Mouse (Mus musculus): ENCODE data around the gene Nrap. TPM values are rescaled to one million over a fixed set of nuclear protein-coding genes. Genes with fewer than 3 reads are reported as not detected.

Gene Nrap
- polyA plus RNA-seq, 1 experiment from 2014 or later = 0.07 TPM

DNA sequence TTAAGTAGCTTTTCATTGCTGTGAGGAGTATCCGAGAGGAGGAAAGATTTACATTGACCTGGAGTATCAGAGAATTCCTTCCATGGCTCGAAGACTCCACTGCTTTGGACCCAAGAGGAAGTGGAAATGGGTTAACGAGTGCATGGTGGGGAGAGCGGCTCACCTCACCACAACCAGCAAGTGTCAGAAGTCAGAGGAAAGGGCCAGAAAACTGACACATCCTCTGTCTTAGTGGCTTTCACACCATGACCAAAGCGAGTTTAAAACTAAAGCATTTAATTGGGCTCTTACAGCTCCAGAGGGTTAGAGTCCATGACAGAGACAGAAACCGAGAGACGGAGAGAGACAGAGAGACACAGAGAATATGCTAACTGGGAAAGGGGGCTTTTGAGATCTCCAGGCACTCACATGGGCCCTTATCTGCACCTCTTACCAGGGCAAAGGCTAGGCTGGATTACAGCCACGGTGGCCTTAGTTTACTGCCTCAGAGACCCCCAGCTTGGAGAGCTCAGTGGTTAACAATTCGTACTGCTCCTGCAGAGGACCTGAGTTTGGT, 3.6 kb upstream of the Nrap start:
- H3K27me3 ChIP-seq (replicated peaks; ENCODE audit: low read depth, poor library complexity, severe bottlenecking) = peaks cover 40% of the 10 kb centered on the region
- no peaks in the 10 kb centered on the region for H3K36me3 ChIP-seq (replicated peaks)
- no peak overlapping the region for H3K4me3 ChIP-seq
- peaks cover 29% of the 10 kb centered on the region for H3K4me1 ChIP-seq
- 86% methylated on average over 9 of the region's 9 CpGs for WGBS
- H3K27ac ChIP-seq (replicated peaks) = 0 out of 2 replicates have a peak overlapping the region, but pooled peaks have one; percentile 24
- no peaks in the 10 kb centered on the region for H3K9me3 ChIP-seq
- no peak for DNase-seq (ENCODE audit: low spot score)

DNA sequence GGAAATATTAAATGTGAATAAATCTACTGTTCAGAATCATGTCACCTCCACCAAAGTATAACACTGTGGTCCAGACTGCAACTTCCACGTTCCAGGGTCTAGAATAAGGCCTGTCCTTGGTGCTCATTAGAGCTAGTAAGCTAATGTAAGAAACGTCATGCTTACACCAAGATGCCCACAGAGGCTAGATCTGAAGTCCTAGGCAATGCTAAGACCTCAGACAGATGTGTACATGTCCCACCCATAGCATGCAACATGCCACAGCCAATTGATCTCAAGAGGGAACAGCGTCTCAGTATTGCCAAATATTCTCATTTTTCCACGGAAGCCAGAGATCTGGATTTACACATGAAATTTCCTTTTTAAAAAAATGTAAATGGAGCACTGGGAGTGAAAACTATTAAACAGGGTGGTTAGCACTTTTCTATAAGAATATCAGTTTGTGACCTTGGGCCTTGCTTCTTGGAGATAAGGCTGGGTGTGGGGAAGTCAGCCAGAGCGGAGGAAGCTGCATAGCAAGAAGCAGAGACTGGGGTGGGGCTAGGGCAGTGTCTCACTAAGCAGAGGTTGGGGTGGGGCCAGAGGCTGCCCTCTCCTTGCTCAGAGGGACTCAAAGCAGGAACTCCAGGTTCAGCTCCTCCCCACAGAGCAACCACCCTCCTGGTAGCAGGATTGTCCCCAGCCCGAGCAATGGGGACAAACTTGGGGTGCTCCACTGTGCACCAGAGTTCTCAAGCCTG, 1.6 kb upstream of the Nrap start:
- no peak for DNase-seq (ENCODE audit: low spot score)
- Histone ChIP-seq H3K27me3 (replicated peaks; ENCODE audit: low read depth, poor library complexity, severe bottlenecking) (peaks cover 30% of the 10 kb centered on the region), H3K27ac (replicated peaks) (no peak overlapping the region), H3K36me3 (replicated peaks) (no peaks in the 10 kb centered on the region), H3K9me3 (no peaks in the 10 kb centered on the region), H3K4me3 (no peak overlapping the region), H3K4me1 (peaks cover 13% of the 10 kb centered on the region)
- WGBS = 82% methylated on average over 6 of the region's 6 CpGs

DNA sequence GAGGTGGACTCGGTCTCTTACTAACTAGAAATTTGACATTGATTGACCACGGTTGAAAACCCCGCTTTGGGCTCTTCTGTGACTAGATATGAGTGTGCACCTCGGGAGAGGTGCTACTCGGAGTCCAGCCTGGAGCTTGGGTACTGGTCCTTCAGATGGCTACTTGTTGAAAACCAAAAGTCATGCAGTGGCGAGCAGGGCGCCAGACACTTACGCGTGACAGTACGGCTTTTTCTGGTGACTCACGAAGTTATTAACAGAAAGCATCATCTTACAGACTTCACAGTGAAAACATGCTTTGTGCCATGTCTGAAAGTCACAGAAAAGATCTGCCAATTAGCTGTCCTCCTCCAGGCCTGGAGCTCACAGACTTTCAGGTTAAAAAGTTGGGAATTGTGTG, 661 bp downstream of the Nrap start:
- no peak for DNase-seq (ENCODE audit: low spot score)
- no peaks in the 10 kb centered on the region for H3K36me3 ChIP-seq (replicated peaks)
- H3K4me3 ChIP-seq = no peak overlapping the region
- peaks cover 5% of the 10 kb centered on the region for H3K4me1 ChIP-seq
- peaks cover 7% of the 10 kb centered on the region for H3K27me3 ChIP-seq (replicated peaks; ENCODE audit: low read depth, poor library complexity, severe bottlenecking)
- H3K9me3 ChIP-seq = no peaks in the 10 kb centered on the region
- 89% methylated on average over 11 of the region's 11 CpGs for WGBS
- H3K27ac ChIP-seq (replicated peaks) = no peak overlapping the region

DNA sequence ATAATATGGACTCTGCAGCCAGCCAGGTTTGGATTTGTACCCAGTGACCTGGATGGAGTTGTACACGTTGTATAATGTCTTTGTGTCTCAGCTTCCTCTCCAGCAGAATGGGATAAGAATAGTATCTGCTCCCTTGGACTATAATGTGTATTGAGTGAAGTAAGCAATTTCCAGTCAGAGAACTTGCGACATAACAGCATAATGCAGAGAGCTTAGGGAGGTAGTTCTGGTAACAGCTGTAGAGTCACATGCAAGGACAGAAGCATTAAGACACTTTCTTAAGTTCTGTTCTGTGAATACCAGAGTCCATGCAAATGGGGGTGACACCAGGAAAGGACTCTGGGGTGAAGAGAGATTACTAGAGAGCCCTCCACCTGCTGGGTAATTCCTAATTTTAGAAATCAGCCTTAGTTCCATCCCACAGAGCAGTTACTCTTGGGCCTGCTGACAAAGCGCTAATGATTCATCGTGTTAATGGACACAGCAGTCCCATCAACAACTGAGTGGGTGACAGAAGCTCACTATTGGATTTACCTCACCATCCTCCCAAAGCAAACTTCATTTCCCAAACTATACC, 2.0 kb downstream of the Nrap start:
- 83% methylated on average over 4 of the region's 4 CpGs for WGBS
- Histone ChIP-seq H3K4me3 (no peak overlapping the region), H3K4me1 (no peaks in the 10 kb centered on the region), H3K27ac (replicated peaks) (no peak overlapping the region), H3K9me3 (no peaks in the 10 kb centered on the region), H3K36me3 (replicated peaks) (no peaks in the 10 kb centered on the region), H3K27me3 (replicated peaks; ENCODE audit: low read depth, poor library complexity, severe bottlenecking) (no peaks in the 10 kb centered on the region)
- no peak for DNase-seq (ENCODE audit: low spot score)

DNA sequence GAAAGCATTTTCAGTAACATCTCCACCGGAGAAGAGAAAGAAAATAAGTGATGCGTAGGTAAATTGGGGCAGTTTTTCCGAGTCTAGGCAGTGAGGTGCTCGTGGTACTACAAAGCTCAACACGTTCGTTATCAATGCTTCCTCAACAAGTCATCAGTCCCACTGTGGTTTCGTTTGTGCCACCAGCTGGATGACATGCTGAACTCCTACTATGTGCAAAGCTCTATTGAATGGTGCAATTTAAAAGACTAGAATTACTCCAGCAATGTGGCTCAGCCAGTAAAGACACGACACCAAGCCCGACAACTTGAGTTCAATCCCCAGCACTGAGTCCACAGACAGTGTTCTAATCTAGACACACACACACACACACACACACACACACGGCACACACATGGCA, 3.7 kb downstream of the Nrap start:
- WGBS = 91% methylated on average over 10 of the region's 10 CpGs

DNA sequence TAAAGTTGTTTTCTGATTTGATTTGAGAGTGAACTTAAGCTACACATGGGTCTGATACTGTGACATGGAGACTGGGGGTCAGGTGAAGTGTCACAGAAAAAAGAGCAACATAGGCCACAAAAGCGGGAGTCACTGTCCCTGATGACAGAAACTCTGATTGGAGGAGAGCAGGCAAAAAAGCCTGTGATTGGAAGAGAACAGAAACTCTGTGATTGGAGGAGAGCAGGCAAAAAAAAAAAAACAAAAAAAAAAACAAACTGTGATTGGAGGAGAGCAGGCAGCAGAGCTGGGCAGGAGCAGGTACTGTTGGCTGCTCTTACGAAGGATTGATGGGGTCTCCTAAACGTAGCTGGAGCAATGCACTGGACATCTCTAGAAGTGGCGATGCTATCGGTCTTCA, 4.3 kb downstream of the Nrap start:
- WGBS = 87% methylated on average over 5 of the region's 5 CpGs
- H3K4me1 ChIP-seq = no peaks in the 10 kb centered on the region
- no peaks in the 10 kb centered on the region for H3K27me3 ChIP-seq (replicated peaks; ENCODE audit: low read depth, poor library complexity, severe bottlenecking)
- H3K27ac ChIP-seq (replicated peaks) = no peak overlapping the region
- DNase-seq (ENCODE audit: low spot score) = no peak
- no peaks in the 10 kb centered on the region for H3K36me3 ChIP-seq (replicated peaks)
- no peaks in the 10 kb centered on the region for H3K9me3 ChIP-seq
- H3K4me3 ChIP-seq = no peak overlapping the region

More for the DNA sequence above, 3.7 kb downstream of the Nrap start:
- no peak overlapping the region for H3K4me3 ChIP-seq
- no peak overlapping the region for H3K27ac ChIP-seq (replicated peaks)
- H3K36me3 ChIP-seq (replicated peaks) = no peaks in the 10 kb centered on the region
- H3K27me3 ChIP-seq (replicated peaks; ENCODE audit: low read depth, poor library complexity, severe bottlenecking) = no peaks in the 10 kb centered on the region
- DNase-seq (ENCODE audit: low spot score) = no peak
- H3K4me1 ChIP-seq = no peaks in the 10 kb centered on the region
- H3K9me3 ChIP-seq = no peaks in the 10 kb centered on the region

DNA sequence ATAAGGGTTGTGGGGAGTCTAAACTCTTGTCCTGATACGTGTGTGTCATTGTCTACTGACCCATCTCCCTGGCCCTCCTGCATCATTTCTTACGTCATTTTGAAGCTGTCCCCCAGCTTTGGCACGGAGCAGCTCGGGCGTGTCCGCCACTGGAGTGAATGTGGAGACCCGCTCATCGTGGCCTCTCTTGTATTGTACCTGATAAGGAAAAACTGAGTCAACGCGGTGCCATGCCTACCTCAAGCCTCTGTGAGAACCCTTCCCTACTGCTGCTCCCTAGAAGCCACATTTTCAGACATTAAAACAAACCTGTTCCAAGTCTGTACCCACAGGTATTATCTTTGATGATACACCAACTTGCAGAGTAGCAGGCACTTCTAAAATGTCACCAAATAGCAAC, 8.4 kb downstream of the Nrap start:
- no peaks in the 10 kb centered on the region for H3K4me1 ChIP-seq
- no peaks in the 10 kb centered on the region for H3K36me3 ChIP-seq (replicated peaks)
- no peak overlapping the region for H3K27ac ChIP-seq (replicated peaks)
- 95% methylated on average over 10 of the region's 10 CpGs for WGBS
- no peak overlapping the region for H3K4me3 ChIP-seq
- no peaks in the 10 kb centered on the region for H3K27me3 ChIP-seq (replicated peaks; ENCODE audit: low read depth, poor library complexity, severe bottlenecking)
- H3K9me3 ChIP-seq = no peaks in the 10 kb centered on the region
- DNase-seq (ENCODE audit: low spot score) = no peak

DNA sequence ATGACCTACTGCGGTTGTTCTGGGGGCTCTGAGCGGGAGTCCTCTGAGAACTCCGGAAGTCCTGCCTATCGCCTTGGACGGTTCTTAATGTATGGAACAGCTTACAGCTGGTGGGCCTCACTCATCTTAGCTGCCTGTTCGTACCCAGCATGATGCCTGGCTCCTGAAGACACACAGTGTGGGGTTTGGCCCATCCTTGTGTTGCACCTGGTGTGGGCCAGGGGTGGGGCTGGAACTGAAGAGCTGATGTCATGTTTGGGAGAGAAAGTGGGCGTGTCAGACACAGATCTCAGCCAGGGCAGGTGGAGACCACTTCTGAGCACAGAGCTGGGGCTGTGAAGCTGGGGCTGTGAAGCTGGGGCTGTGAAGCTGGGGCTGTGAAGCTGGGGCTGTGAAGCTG, 9.5 kb downstream of the Nrap start:
- Histone ChIP-seq H3K36me3 (replicated peaks) (no peaks in the 10 kb centered on the region), H3K4me1 (no peaks in the 10 kb centered on the region), H3K27me3 (replicated peaks; ENCODE audit: low read depth, poor library complexity, severe bottlenecking) (no peaks in the 10 kb centered on the region), H3K4me3 (no peak overlapping the region), H3K9me3 (no peaks in the 10 kb centered on the region), H3K27ac (replicated peaks) (no peak overlapping the region)
- DNase-seq (ENCODE audit: low spot score) = no peak
- WGBS = 87% methylated on average over 7 of the region's 7 CpGs

DNA sequence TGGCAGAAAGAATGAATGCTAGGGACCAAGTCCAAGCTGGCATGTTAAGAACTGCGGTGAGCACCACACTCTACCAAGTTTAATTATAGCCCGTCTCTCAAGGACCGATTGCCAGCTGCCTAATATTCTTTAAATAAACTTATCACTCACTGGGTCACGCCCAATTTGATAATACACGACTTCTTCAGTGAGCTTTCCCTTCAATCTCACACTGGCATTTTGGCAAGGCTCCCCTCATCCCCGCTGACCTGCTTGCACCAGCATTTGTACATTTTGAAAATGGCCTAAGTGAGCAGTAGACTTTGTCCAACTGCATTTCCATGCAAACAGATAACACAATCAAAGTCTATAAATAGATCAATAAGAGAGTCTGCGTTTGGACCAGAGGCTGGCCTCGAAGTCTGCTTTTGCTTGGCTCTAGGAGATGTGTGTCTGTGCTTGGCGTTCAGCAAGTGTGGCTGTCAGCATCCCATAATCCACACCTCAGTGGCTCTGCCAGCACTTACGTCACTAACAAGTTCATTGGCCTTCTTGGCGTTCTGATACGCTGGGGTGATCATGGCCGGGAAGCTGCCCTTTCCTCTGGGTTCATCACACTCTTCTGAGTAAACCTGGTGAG, 11.2 kb downstream of the Nrap start:
- peaks cover 4% of the 10 kb centered on the region; the same call in 1 of the 2 replicates for H3K4me1 ChIP-seq
- H3K4me3 ChIP-seq = no peak overlapping the region
- WGBS = 90% methylated on average over 13 of the region's 13 CpGs
- H3K27me3 ChIP-seq (replicated peaks; ENCODE audit: low read depth, poor library complexity, severe bottlenecking) = no peaks in the 10 kb centered on the region
- H3K27ac ChIP-seq (replicated peaks) = no peak overlapping the region
- H3K36me3 ChIP-seq (replicated peaks) = no peaks in the 10 kb centered on the region
- no peaks in the 10 kb centered on the region for H3K9me3 ChIP-seq
- DNase-seq (ENCODE audit: low spot score) = no peak

DNA sequence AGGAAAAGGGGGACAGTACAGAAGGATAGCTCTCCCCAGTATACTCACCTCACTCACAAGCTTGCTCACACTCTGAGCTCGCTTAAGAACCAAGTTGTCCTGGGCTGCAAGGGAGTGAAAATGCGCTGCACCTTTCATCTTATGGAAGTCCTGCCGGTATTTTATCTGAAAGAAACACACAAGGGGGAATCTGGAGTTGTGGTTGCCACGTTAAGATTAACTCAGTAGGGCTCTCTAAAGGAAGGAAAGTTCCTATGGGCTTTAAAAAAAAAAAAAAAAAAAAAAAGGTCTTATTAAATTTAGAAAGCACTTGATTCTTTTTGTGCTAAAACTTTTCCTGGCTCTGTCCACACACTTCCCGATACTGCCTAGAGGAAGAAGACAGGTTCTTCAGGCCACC, 11.8 kb downstream of the Nrap start:
- H3K4me1 ChIP-seq = peaks cover 4% of the 10 kb centered on the region; the same call in 1 of the 2 replicates
- H3K4me3 ChIP-seq = no peak overlapping the region
- 83% methylated on average over 5 of the region's 5 CpGs for WGBS
- H3K27ac ChIP-seq (replicated peaks) = no peak overlapping the region
- no peaks in the 10 kb centered on the region for H3K27me3 ChIP-seq (replicated peaks; ENCODE audit: low read depth, poor library complexity, severe bottlenecking)
- no peak for DNase-seq (ENCODE audit: low spot score)
- H3K36me3 ChIP-seq (replicated peaks) = no peaks in the 10 kb centered on the region
- H3K9me3 ChIP-seq = no peaks in the 10 kb centered on the region

DNA sequence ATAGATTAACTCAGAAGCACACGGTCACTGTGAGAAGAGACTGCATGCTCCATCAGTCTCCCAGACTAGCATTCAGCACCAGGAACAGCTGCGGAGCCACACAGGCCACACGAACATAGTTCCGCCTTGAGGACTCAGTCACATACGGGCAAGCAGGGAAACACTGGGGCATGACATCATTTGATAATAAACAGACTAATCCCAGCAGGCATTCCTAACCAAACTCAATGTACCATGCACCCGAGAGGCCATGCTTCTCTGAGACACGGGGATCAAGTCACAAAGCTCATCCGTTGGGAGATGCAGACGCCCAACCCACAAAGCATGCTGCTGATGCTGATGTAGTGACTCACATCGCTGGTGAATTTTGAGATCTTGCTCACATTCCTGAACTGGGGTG, 15.8 kb downstream of the Nrap start:
- Histone ChIP-seq H3K36me3 (replicated peaks) (no peaks in the 10 kb centered on the region), H3K4me3 (no peak overlapping the region), H3K27me3 (replicated peaks; ENCODE audit: low read depth, poor library complexity, severe bottlenecking) (no peaks in the 10 kb centered on the region), H3K4me1 (peaks cover 11% of the 10 kb centered on the region; the same call in 1 of the 2 replicates), H3K9me3 (no peaks in the 10 kb centered on the region), H3K27ac (replicated peaks) (no peak overlapping the region)
- 78% methylated on average over 10 of the region's 10 CpGs for WGBS
- DNase-seq (ENCODE audit: low spot score) = no peak

DNA sequence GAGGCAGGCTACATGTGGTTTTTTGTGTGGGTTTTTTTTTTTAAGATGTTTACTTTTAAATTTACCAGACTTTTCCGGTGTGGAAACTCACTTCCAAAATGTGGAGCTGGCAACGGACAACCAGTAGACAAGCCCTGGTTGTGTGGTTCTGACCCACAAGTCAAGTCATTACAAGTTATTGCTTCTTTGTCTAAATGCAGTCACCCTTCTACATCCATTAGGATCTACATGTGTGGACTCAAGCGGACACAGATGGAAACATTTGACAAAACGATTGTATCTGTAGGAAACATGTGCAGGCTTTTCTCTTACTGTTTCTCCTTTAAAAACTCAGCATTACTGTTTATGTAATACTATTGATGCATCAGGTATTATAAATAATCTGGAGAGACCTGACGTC, 16.6 kb downstream of the Nrap start:
- WGBS = 90% methylated on average over 5 of the region's 5 CpGs

DNA sequence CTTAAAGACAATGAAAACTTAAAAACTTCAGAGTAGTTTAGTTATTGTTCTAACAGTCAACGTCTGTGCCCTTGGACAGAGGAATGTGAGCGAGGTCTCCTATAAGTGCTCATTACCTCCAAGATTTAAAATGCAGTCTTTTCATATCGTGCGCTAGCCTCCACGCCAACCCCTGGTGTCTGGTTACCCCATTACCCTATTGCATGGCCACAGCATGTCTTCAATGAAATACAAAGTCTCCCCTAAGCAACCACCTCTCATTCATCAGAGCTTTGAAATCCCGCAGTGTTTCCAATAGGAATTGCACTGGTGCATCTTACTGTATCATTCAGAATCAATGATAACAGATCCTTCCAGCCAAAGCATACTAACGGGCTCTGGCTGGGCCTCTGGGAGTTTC, 17.6 kb downstream of the Nrap start:
- peaks cover 11% of the 10 kb centered on the region; the same call in 1 of the 2 replicates for H3K4me1 ChIP-seq
- no peak for DNase-seq (ENCODE audit: low spot score)
- H3K36me3 ChIP-seq (replicated peaks) = no peaks in the 10 kb centered on the region
- 65% methylated on average over 7 of the region's 7 CpGs for WGBS
- H3K27me3 ChIP-seq (replicated peaks; ENCODE audit: low read depth, poor library complexity, severe bottlenecking) = no peaks in the 10 kb centered on the region
- no peak overlapping the region for H3K27ac ChIP-seq (replicated peaks)
- H3K9me3 ChIP-seq = no peaks in the 10 kb centered on the region
- no peak overlapping the region for H3K4me3 ChIP-seq

More for the DNA sequence above, 16.6 kb downstream of the Nrap start:
- Histone ChIP-seq H3K27ac (replicated peaks) (no peak overlapping the region), H3K36me3 (replicated peaks) (no peaks in the 10 kb centered on the region), H3K4me1 (peaks cover 11% of the 10 kb centered on the region; the same call in 1 of the 2 replicates), H3K27me3 (replicated peaks; ENCODE audit: low read depth, poor library complexity, severe bottlenecking) (no peaks in the 10 kb centered on the region), H3K9me3 (no peaks in the 10 kb centered on the region), H3K4me3 (no peak overlapping the region)
- no peak for DNase-seq (ENCODE audit: low spot score)
